Mouse (Mus musculus) midbrain, embryonic 11.5 days (tissue): ENCODE measurements at regions not wholly inside any gene's neighbourhood (a gene's known extent, or its start where the extent isn't known, plus 50 kb on each side); places are given as distances from the start of the nearest gene placed in this dataset.

Experiments used
- ATAC-seq: fragments of 200-750 bp; cut with Nextera tagmentation; 2 replicates; pipeline ENCODE4 v1.8.0; 2017; ENCODE audit warnings: moderate TSS enrichment, moderate library complexity; ENCODE audit not compliant: low FRiP score
- DNase-seq: peaks from one replicate; pipeline ENCODE4 v3.0.0; 2015; ENCODE audit warnings: low spot score; ENCODE audit errors: missing footprints
- H3K27ac ChIP-seq: fragments of 300-500 bp; sonication (generic); 2 replicates; pipeline ENCODE4 v1.5.1; 2014; ENCODE audit warnings: low read depth, low read length
- H3K27me3 ChIP-seq: fragments of 300-500 bp; sonication (generic); 2 replicates; pipeline ENCODE4 v1.6.1; 2014; ENCODE audit warnings: mild to moderate bottlenecking, low read length, moderate library complexity, mixed read lengths; ENCODE audit not compliant: control insufficient read depth, insufficient read depth
- H3K36me3 ChIP-seq: fragments of 300-500 bp; sonication (generic); 2 replicates; pipeline ENCODE4 v1.6.1; 2014; ENCODE audit warnings: mild to moderate bottlenecking, low read length, moderate library complexity, mixed read lengths; ENCODE audit not compliant: control insufficient read depth, insufficient read depth
- H3K4me1 ChIP-seq: fragments of 300-500 bp; sonication (generic); 2 replicates; pipeline ENCODE4 v1.6.1; 2014; ENCODE audit warnings: low read length; ENCODE audit not compliant: control insufficient read depth, insufficient read depth
- H3K4me2 ChIP-seq: fragments of 300-500 bp; sonication (generic); 2 replicates; pipeline ENCODE4 v1.6.1; 2014; ENCODE audit warnings: mild to moderate bottlenecking, moderate library complexity
- H3K4me3 ChIP-seq: fragments of 300-500 bp; sonication (generic); 2 replicates; pipeline ENCODE4 v1.5.1; 2014; ENCODE audit warnings: low read depth, low read length
- H3K9ac ChIP-seq: fragments of 300-500 bp; sonication (generic); 2 replicates; pipeline ENCODE4 v1.6.1; 2014; ENCODE audit warnings: low read length
- H3K9me3 ChIP-seq: fragments of 300-500 bp; sonication (generic); 2 replicates; pipeline ENCODE4 v1.6.1; 2016; ENCODE audit warnings: low read length; ENCODE audit not compliant: control insufficient read depth
- WGBS: fragments of 180-500 bp; shearing (Covaris S2); extraction: QIAGEN DNeasy Blood & Tissue Kit; methylation state at CpG from one replicate; pipeline ENCODE4 v1.1.7; 2014; 5-methylcytosine and 5-hydroxymethylcytosine counted together

DNA sequence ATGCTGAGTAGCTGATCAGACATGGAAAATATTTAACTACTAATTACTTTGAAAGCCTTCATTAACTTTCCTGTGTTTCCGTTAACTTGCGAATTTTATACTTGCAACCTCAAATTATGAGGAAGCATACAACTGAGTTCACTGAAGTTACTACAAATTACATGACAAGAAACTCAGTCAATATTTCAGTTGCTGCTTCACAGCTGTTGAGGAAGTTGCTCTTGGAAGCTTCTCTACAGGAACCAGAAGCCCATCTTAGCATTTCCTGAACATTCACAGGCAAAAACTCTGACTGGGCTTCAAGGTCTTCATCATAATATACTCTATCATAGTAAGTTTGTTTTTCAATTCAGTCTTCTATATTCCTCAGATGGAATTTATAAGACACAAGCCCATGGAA is 426.1 kb downstream of the Lipi start:
- no peak overlapping the region for H3K9ac ChIP-seq
- no peaks in the 10 kb centered on the region for H3K36me3 ChIP-seq
- H3K4me2 ChIP-seq = no peak overlapping the region
- ATAC-seq = no peak
- 93% methylated on average over 2 of the region's 2 CpGs for WGBS
- no peak for DNase-seq
- no peaks in the 10 kb centered on the region for H3K27me3 ChIP-seq
- H3K27ac ChIP-seq = no peak overlapping the region
- H3K9me3 ChIP-seq = no peaks in the 10 kb centered on the region
- no peak overlapping the region for H3K4me3 ChIP-seq
- no peaks in the 10 kb centered on the region for H3K4me1 ChIP-seq

DNA sequence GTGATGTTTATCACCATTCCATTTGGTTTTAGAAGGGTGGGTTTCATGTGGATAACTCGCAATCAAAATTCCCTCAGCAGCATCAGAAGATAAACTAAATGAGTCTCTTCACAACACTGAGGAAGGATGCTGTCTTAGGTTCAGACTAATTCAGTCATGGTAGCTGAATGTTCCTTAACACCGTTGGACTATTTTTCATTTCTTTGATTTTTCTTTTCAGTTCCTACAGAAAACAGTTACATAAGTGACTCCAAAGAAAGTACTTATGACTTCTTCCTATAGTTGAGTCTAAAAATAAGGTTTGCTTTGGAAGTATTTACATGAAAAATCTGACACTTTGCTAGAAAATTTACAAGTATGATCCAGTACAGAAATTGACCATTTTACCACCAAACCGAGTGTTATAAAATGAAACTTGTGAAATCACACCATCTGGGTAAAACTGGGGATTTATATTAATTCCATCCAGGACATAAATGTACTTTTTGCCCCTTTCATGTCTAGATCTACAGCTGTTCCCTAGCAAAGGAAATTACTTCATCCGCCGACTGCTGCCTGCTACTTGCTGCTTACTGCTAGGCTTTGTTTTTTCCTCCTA is 430.3 kb downstream of the Lipi start:
- Histone ChIP-seq H3K27ac (no peak overlapping the region), H3K9me3 (no peaks in the 10 kb centered on the region), H3K9ac (no peak overlapping the region), H3K4me2 (no peak overlapping the region), H3K4me3 (no peak overlapping the region), H3K4me1 (no peaks in the 10 kb centered on the region), H3K27me3 (no peaks in the 10 kb centered on the region), H3K36me3 (no peaks in the 10 kb centered on the region)
- 88% methylated on average over 5 of the region's 5 CpGs for whole genome bisulfite sequencing
- ATAC-seq (no peak), DNase-seq (no peak)
